Mouse (Mus musculus): ENCODE measurements around the gene Rps6kc1. TPM values are rescaled to one million over a fixed set of nuclear protein-coding genes. Genes with fewer than 3 reads are reported as not detected.
A peak's percentile ranks its signal among the peaks of the same experiment; 100 is the strongest.

Rps6kc1 gene
- polyA plus RNA-seq, 1 experiment from 2014 or later, result 17.6 TPM

GRCm38 (mm10) chr1:190797483-190798058, 114.0 kb downstream of the Rps6kc1 start:
- no peak for ATAC-seq (replicated peaks; ENCODE audit: insufficient number of reproducible peaks, low FRiP score, low TSS enrichment, low read depth)
- 73% methylated on average over 11 of the region's 11 CpGs for WGBS
- H3K4me3 ChIP-seq (ENCODE audit: low read depth, low read length), result no peak overlapping the region
- H3K27me3 ChIP-seq (ENCODE audit: control insufficient read depth, insufficient read depth, low read length), result no peaks in the 10 kb centered on the region
- H3K4me1 ChIP-seq (ENCODE audit: control insufficient read depth, insufficient read depth, low read length), result no peaks in the 10 kb centered on the region
- no peaks in the 10 kb centered on the region; the same call in none of the 2 replicates for H3K36me3 ChIP-seq (replicated peaks; ENCODE audit: control insufficient read depth, insufficient read depth, low read depth, low read length)
- H3K9me3 ChIP-seq (replicated peaks; ENCODE audit: control insufficient read depth, low read length), result no peaks in the 10 kb centered on the region
- no peak for DNase-seq (ENCODE audit: low spot score)
- H3K4me2 ChIP-seq (ENCODE audit: low read depth, low read length), result no peak overlapping the region
- no peak overlapping the region for H3K27ac ChIP-seq (replicated peaks; ENCODE audit: low read depth, low read length)
- no peak overlapping the region for H3K9ac ChIP-seq (replicated peaks; ENCODE audit: low read length)

GRCm38 (mm10) chr1:190796745-190797482, 114.7 kb downstream of the Rps6kc1 start:
- WGBS, result 53% methylated on average over 7 of the region's 7 CpGs
- DNase-seq (ENCODE audit: low spot score) (peak; percentile 85), ATAC-seq (replicated peaks; ENCODE audit: insufficient number of reproducible peaks, low FRiP score, low TSS enrichment, low read depth) (peak; percentile 48; the same call in 1 of the 2 replicates)
- no peak overlapping the region for H3K27ac ChIP-seq (replicated peaks; ENCODE audit: low read depth, low read length)
- H3K4me1 ChIP-seq (ENCODE audit: control insufficient read depth, insufficient read depth, low read length), result no peaks in the 10 kb centered on the region
- no peak overlapping the region for H3K4me3 ChIP-seq (ENCODE audit: low read depth, low read length)
- no peaks in the 10 kb centered on the region for H3K27me3 ChIP-seq (ENCODE audit: control insufficient read depth, insufficient read depth, low read length)
- no peak overlapping the region for H3K4me2 ChIP-seq (ENCODE audit: low read depth, low read length)
- no peaks in the 10 kb centered on the region for H3K9me3 ChIP-seq (replicated peaks; ENCODE audit: control insufficient read depth, low read length)
- no peak overlapping the region for H3K9ac ChIP-seq (replicated peaks; ENCODE audit: low read length)
- no peaks in the 10 kb centered on the region; the same call in none of the 2 replicates for H3K36me3 ChIP-seq (replicated peaks; ENCODE audit: control insufficient read depth, insufficient read depth, low read depth, low read length)

GRCm38 (mm10) chr1:190791638-190792037, 119.9 kb downstream of the Rps6kc1 start:
- Histone ChIP-seq H3K4me3 (ENCODE audit: low read depth, low read length) (no peak overlapping the region), H3K4me2 (ENCODE audit: low read depth, low read length) (no peak overlapping the region), H3K9ac (replicated peaks; ENCODE audit: low read length) (no peak overlapping the region), H3K4me1 (ENCODE audit: control insufficient read depth, insufficient read depth, low read length) (no peaks in the 10 kb centered on the region), H3K9me3 (replicated peaks; ENCODE audit: control insufficient read depth, low read length) (no peaks in the 10 kb centered on the region), H3K36me3 (replicated peaks; ENCODE audit: control insufficient read depth, insufficient read depth, low read depth, low read length) (no peaks in the 10 kb centered on the region), H3K27ac (replicated peaks; ENCODE audit: low read depth, low read length) (no peak overlapping the region), H3K27me3 (ENCODE audit: control insufficient read depth, insufficient read depth, low read length) (no peaks in the 10 kb centered on the region)
- ATAC-seq (replicated peaks; ENCODE audit: insufficient number of reproducible peaks, low FRiP score, low TSS enrichment, low read depth), result no peak
- DNase-seq (ENCODE audit: low spot score), result no peak
- WGBS, result 82% methylated on average over 6 of the region's 6 CpGs

GRCm38 (mm10) chr1:190790720-190791119, 120.8 kb downstream of the Rps6kc1 start:
- Histone ChIP-seq H3K27me3 (ENCODE audit: control insufficient read depth, insufficient read depth, low read length) (no peaks in the 10 kb centered on the region), H3K4me2 (ENCODE audit: low read depth, low read length) (no peak overlapping the region), H3K4me1 (ENCODE audit: control insufficient read depth, insufficient read depth, low read length) (no peaks in the 10 kb centered on the region), H3K4me3 (ENCODE audit: low read depth, low read length) (no peak overlapping the region), H3K9me3 (replicated peaks; ENCODE audit: control insufficient read depth, low read length) (no peaks in the 10 kb centered on the region), H3K27ac (replicated peaks; ENCODE audit: low read depth, low read length) (no peak overlapping the region), H3K9ac (replicated peaks; ENCODE audit: low read length) (no peak overlapping the region; the same call in 1 of the 2 replicates), H3K36me3 (replicated peaks; ENCODE audit: control insufficient read depth, insufficient read depth, low read depth, low read length) (no peaks in the 10 kb centered on the region)
- 68% methylated on average over 6 of the region's 6 CpGs for WGBS
- ATAC-seq (replicated peaks; ENCODE audit: insufficient number of reproducible peaks, low FRiP score, low TSS enrichment, low read depth) (no peak), DNase-seq (ENCODE audit: low spot score) (peak; percentile 26)

GRCm38 (mm10) chr1:190777660-190778059, 133.9 kb downstream of the Rps6kc1 start:
- Histone ChIP-seq H3K4me2 (ENCODE audit: low read depth, low read length) (no peak overlapping the region), H3K4me1 (ENCODE audit: control insufficient read depth, insufficient read depth, low read length) (no peaks in the 10 kb centered on the region), H3K9ac (replicated peaks; ENCODE audit: low read length) (no peak overlapping the region), H3K4me3 (ENCODE audit: low read depth, low read length) (no peak overlapping the region), H3K27ac (replicated peaks; ENCODE audit: low read depth, low read length) (no peak overlapping the region), H3K27me3 (ENCODE audit: control insufficient read depth, insufficient read depth, low read length) (no peaks in the 10 kb centered on the region), H3K9me3 (replicated peaks; ENCODE audit: control insufficient read depth, low read length) (no peaks in the 10 kb centered on the region), H3K36me3 (replicated peaks; ENCODE audit: control insufficient read depth, insufficient read depth, low read depth, low read length) (no peaks in the 10 kb centered on the region; the same call in 1 of the 2 replicates)
- DNase-seq (ENCODE audit: low spot score) (peak; percentile 71), ATAC-seq (replicated peaks; ENCODE audit: insufficient number of reproducible peaks, low FRiP score, low TSS enrichment, low read depth) (no peak)
- WGBS, result 47% methylated on average over 6 of the region's 6 CpGs

- Histone ChIP-seq H3K9me3 (replicated peaks; ENCODE audit: control insufficient read depth, low read length) (no peaks in the 10 kb centered on the region), H3K27me3 (ENCODE audit: control insufficient read depth, insufficient read depth, low read length) (no peaks in the 10 kb centered on the region), H3K9ac (replicated peaks; ENCODE audit: low read length) (no peak overlapping the region), H3K36me3 (replicated peaks; ENCODE audit: control insufficient read depth, insufficient read depth, low read depth, low read length) (no peaks in the 10 kb centered on the region; the same call in 1 of the 2 replicates), H3K4me3 (ENCODE audit: low read depth, low read length) (no peak overlapping the region), H3K4me1 (ENCODE audit: control insufficient read depth, insufficient read depth, low read length) (no peaks in the 10 kb centered on the region), H3K27ac (replicated peaks; ENCODE audit: low read depth, low read length) (no peak overlapping the region), H3K4me2 (ENCODE audit: low read depth, low read length) (no peak overlapping the region)
- 92% methylated on average over 9 of the region's 9 CpGs for WGBS
- no peak for DNase-seq (ENCODE audit: low spot score)
- ATAC-seq (replicated peaks; ENCODE audit: insufficient number of reproducible peaks, low FRiP score, low TSS enrichment, low read depth), result no peak
Observed at GRCm38 (mm10) chr1:190776260-190776659, 135.3 kb downstream of the Rps6kc1 start.

- no peak overlapping the region for H3K4me3 ChIP-seq (ENCODE audit: low read depth, low read length)
- no peaks in the 10 kb centered on the region for H3K27me3 ChIP-seq (ENCODE audit: control insufficient read depth, insufficient read depth, low read length)
- no peak overlapping the region for H3K27ac ChIP-seq (replicated peaks; ENCODE audit: low read depth, low read length)
- ATAC-seq (replicated peaks; ENCODE audit: insufficient number of reproducible peaks, low FRiP score, low TSS enrichment, low read depth) (no peak), DNase-seq (ENCODE audit: low spot score) (no peak)
- no peak overlapping the region for H3K4me2 ChIP-seq (ENCODE audit: low read depth, low read length)
- H3K4me1 ChIP-seq (ENCODE audit: control insufficient read depth, insufficient read depth, low read length), result no peaks in the 10 kb centered on the region
- 88% methylated on average over 13 of the region's 13 CpGs for WGBS
- no peaks in the 10 kb centered on the region for H3K9me3 ChIP-seq (replicated peaks; ENCODE audit: control insufficient read depth, low read length)
- H3K9ac ChIP-seq (replicated peaks; ENCODE audit: low read length), result no peak overlapping the region
- H3K36me3 ChIP-seq (replicated peaks; ENCODE audit: control insufficient read depth, insufficient read depth, low read depth, low read length), result no peaks in the 10 kb centered on the region; the same call in 1 of the 2 replicates
Observed at GRCm38 (mm10) chr1:190772088-190772885, 139.3 kb downstream of the Rps6kc1 start.
